Comparison of ENCODE assay signal across 9 mouse cellular contexts in the genomic region with DNA sequence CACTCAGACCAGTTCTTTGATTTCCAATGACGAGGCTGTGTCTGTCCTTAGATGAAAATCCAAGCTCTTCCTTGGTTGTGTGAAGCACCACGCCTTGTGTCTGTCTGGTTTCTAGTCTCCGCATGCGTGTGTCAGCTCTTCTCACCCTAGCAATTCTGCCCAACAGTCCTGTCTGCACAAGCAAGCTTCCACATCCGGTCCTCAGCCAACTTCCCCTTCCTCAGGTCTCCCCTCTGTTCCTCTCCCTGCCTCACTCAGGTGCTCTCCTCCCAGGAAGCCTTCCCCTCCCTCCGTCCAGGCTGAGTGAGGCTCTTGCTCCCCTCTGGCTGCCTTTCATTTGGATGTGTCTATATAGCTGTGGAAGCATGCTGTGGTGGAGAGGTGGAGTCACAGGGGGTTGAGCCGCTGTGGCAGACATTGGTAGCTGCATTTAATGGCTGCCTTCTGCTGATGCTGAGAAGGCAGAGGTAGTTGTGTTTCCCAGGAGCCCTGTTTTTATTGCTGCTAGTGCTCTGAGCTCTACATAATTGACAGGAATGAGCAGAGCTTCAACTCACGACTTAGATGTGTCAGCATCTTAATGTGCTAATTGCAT.
A peak's percentile ranks its signal among the peaks of the same experiment; 100 is the strongest.
DNase-seq lines count a peak whose midpoint lies in the region; ATAC-seq and TF ChIP-seq lines count a peak whose summit lies in the region.
"Had no signal": no experiment of that assay in that cellular context is flagged by ENCODE, and none has a peak within 500 bp of the region (broad histone marks: within the 10 kb centered on the region; RNA-seq: fewer than 3 reads in every experiment).

No protein-coding gene starts in this region.

- no peak overlapping the region for H3K9ac ChIP-seq in liver, embryonic 16.5 days (ENCODE audit: low read depth, low read length)

- H3K36me3 ChIP-seq in liver, embryonic 16.5 days (ENCODE audit: control insufficient read depth, insufficient read depth) = no peaks in the 10 kb centered on the region; the same call in 1 of the 2 replicates

- H3K27ac ChIP-seq in gastrocnemius, adult 2 months = peak overlapping the region; percentile 63
- H3K27ac ChIP-seq in liver, embryonic 16.5 days (ENCODE audit: low read length) = peak overlapping the region; percentile 20; the same call in 1 of the 2 replicates

- no peak for DNase-seq in gastrocnemius, adult 2 months
- DNase-seq in gastrocnemius, postnatal 25 days = no peak
- DNase-seq in thymus, postnatal 0 days (ENCODE audit: low spot score) = peak; percentile 54
- DNase-seq in thymus, adult 18-20 months = no peak
- peak; percentile 36 for DNase-seq in thymus, postnatal 4 days
- no peak for DNase-seq in frontal cortex, postnatal 14 days (ENCODE audit: low spot score in 2 of 2)
- no peak for DNase-seq in kidney, adult 18-20 months

- 55% methylated on average over 8 of the region's 8 CpGs for WGBS in liver, embryonic 16.5 days (ENCODE audit: insufficient replicate concordance)

- no peak overlapping the region for H3K4me2 ChIP-seq in liver, embryonic 16.5 days (ENCODE audit: low read depth, low read length)
- H3K4me2 ChIP-seq: heart, embryonic 13.5 days had no signal

- peaks cover 53% of the 10 kb centered on the region for H3K4me1 ChIP-seq in liver, embryonic 16.5 days (ENCODE audit: control insufficient read depth, low read depth, low read length)

- no peak overlapping the region for H3K4me3 ChIP-seq in gastrocnemius, adult 2 months
- no peak overlapping the region for H3K4me3 ChIP-seq in liver, embryonic 16.5 days (ENCODE audit: low read depth, low read length)
- H3K4me3 ChIP-seq: heart, embryonic 13.5 days had no signal

- no peak for ATAC-seq in liver, embryonic 16.5 days (ENCODE audit: low read depth)

- H3K9me3 ChIP-seq in liver, embryonic 16.5 days (replicated peaks; ENCODE audit: control insufficient read depth, low read length) = no peaks in the 10 kb centered on the region
- H3K9me3 ChIP-seq: heart, embryonic 13.5 days had no signal

- intact Hi-C loops in gastrocnemius, adult 2 months (cut with DNase I) = no loop called here

- H3K27me3 ChIP-seq in liver, embryonic 16.5 days (ENCODE audit: control insufficient read depth, insufficient read depth, low read depth, low read length) = no peaks in the 10 kb centered on the region
- H3K27me3 ChIP-seq: heart, embryonic 13.5 days had no signal

- TF ChIP-seq CTCF in gastrocnemius, adult 2 months (IDR thresholded peaks at IDR 0.05) = no peak

Comparison
In these comparisons a context has a peak if more than half of its experiments do, and no peak if none do; other contexts are left out.
1. DNase-seq: peak in thymus, postnatal 0 days (single experiment) and thymus, postnatal 4 days (single experiment); none in gastrocnemius, adult 2 months (single experiment), gastrocnemius, postnatal 25 days (single experiment), thymus, adult 18-20 months (0 of 2), frontal cortex, postnatal 14 days (0 of 2) and kidney, adult 18-20 months (single experiment).